Mouse (Mus musculus) bone marrow macrophage, adult 2 months (primary cell): Measurements from ENCODE around the gene Npb.

Source experiments
- CTCF ChIP-seq: IDR thresholded peaks from 2 replicates; pipeline ENCODE4 v1.5.1; 2012; ENCODE audit warnings: low read depth, mild to moderate bottlenecking, low read length, moderate library complexity
- POLR2A ChIP-seq: IDR thresholded peaks from 2 replicates; pipeline ENCODE4 v1.6.1; 2012; ENCODE audit warnings: mild to moderate bottlenecking, low read depth, low read length, borderline replicate concordance

DNA sequence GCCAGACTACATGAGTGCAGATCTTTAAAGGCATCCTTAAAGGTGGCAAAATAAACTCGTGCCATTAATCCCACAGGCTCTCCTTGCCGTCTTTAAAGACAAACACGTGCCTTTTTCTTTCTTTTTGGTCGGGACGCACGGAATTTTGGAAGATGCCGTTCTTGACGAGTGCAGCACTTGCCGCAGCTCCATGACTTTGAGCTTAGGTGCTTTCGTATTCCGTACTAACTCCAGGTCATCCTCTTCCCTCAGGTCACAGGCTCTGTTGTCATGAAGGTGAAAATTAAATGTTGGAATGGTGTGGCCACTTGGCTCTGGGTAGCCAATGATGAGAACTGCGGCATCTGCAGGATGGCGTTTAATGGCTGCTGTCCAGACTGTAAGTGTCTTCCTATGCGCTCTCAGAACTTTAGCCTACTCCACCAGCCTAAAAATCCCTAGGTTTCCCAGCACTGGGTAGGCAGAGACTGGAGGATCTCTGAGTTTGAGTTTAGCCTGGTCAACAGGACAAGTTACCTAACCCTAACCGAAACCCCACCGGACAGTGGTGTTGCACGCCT lies 9.2 kb upstream of the Npb start:
- no peak for TF ChIP-seq POLR2A
- TF ChIP-seq CTCF: no peak
